29 mouse cellular contexts compared by ENCODE assay signal in genomic region chr9:67592726-67593125, GRCm38 (mm10). TPM values are rescaled to one million over a fixed set of nuclear protein-coding genes. Genes with fewer than 3 reads are reported as not detected.
"Had no signal": no experiment of that assay in that cellular context is flagged by ENCODE, and none has a peak within 500 bp of the region (broad histone marks: within the 10 kb centered on the region; RNA-seq: fewer than 3 reads in every experiment).

No protein-coding gene starts in this region.

- H3K4me2 ChIP-seq: limb, embryonic 12.5 days; limb, embryonic 13.5 days; limb, embryonic 15.5 days; liver, embryonic 11.5 days; liver, embryonic 12.5 days; liver, embryonic 13.5 days; liver, embryonic 15.5 days; lung, embryonic 14.5 days; lung, embryonic 15.5 days; midbrain, embryonic 12.5 days; midbrain, embryonic 13.5 days; midbrain, embryonic 15.5 days; neural tube, embryonic 12.5 days had no signal

- DNase-seq: left cerebral cortex, postnatal 4 days; liver; liver, embryonic 13.5 days; liver, postnatal 0 days; lung, postnatal 10 days; lung, postnatal 14 days; lung, postnatal 4 days; midbrain, embryonic 14.5 days had no signal

- H3K4me1 ChIP-seq: limb, embryonic 10.5 days; limb, embryonic 12.5 days; limb, embryonic 13.5 days; limb, embryonic 15.5 days; liver, embryonic 12.5 days; liver, embryonic 13.5 days; liver, embryonic 15.5 days; megakaryocyte, embryonic 14.5 days; midbrain, embryonic 10.5 days; midbrain, embryonic 12.5 days; midbrain, embryonic 13.5 days; midbrain, embryonic 15.5 days; neural tube, embryonic 12.5 days had no signal

- H3K4me3 ChIP-seq: left cerebral cortex, adult 2 months; limb, embryonic 10.5 days; limb, embryonic 12.5 days; limb, embryonic 13.5 days; limb, embryonic 15.5 days; liver, embryonic 12.5 days; liver, embryonic 13.5 days; liver, embryonic 15.5 days; lung, embryonic 15.5 days; megakaryocyte, embryonic 14.5 days; midbrain, embryonic 10.5 days; midbrain, embryonic 12.5 days; midbrain, embryonic 13.5 days; midbrain, embryonic 15.5 days; myocyte; neural tube, embryonic 12.5 days had no signal

- ATAC-seq: liver, embryonic 12.5 days; liver, postnatal 0 days; midbrain, embryonic 13.5 days; midbrain, embryonic 15.5 days had no signal

- H3K9me3 ChIP-seq: limb, embryonic 10.5 days; limb, embryonic 15.5 days; liver, embryonic 13.5 days; liver, embryonic 15.5 days; lung, embryonic 15.5 days; midbrain, embryonic 12.5 days; midbrain, embryonic 13.5 days; midbrain, embryonic 15.5 days; neural tube, embryonic 12.5 days had no signal

- H3K36me3 ChIP-seq: limb, embryonic 12.5 days; limb, embryonic 13.5 days; limb, embryonic 15.5 days; liver, embryonic 15.5 days; lung, embryonic 15.5 days; midbrain, embryonic 10.5 days; midbrain, embryonic 12.5 days; midbrain, embryonic 13.5 days; midbrain, embryonic 15.5 days; neural tube, embryonic 12.5 days had no signal

- H3K27me3 ChIP-seq: limb, embryonic 12.5 days; limb, embryonic 13.5 days; limb, embryonic 15.5 days; liver, embryonic 12.5 days; liver, embryonic 13.5 days; liver, embryonic 15.5 days; lung, embryonic 15.5 days; megakaryocyte, embryonic 14.5 days; midbrain, embryonic 12.5 days; midbrain, embryonic 13.5 days; midbrain, embryonic 15.5 days; neural tube, embryonic 12.5 days had no signal

- H3K27ac ChIP-seq: left cerebral cortex, adult 2 months; limb, embryonic 10.5 days; limb, embryonic 12.5 days; limb, embryonic 13.5 days; limb, embryonic 15.5 days; liver, embryonic 12.5 days; liver, embryonic 13.5 days; liver, embryonic 14.5 days; liver, embryonic 15.5 days; macrophage; midbrain, embryonic 10.5 days; midbrain, embryonic 12.5 days; midbrain, embryonic 13.5 days; midbrain, embryonic 15.5 days; neural tube, embryonic 12.5 days had no signal

- H3K9ac ChIP-seq: limb, embryonic 12.5 days; limb, embryonic 13.5 days; limb, embryonic 15.5 days; liver, embryonic 12.5 days; liver, embryonic 13.5 days; liver, embryonic 14.5 days; liver, embryonic 15.5 days; liver, postnatal 0 days; lung, embryonic 14.5 days; lung, embryonic 15.5 days; midbrain, embryonic 12.5 days; midbrain, embryonic 13.5 days; midbrain, embryonic 15.5 days; neural tube, embryonic 12.5 days had no signal

RNA-seq across cellular contexts. Expression of gene Tln2, which starts 33.2 kb away (rescaled TPM):
- total RNA-seq: megakaryocyte-erythroid progenitor cell, adult 5-6 weeks; monocyte, adult 5-6 weeks had no signal
